Mouse (Mus musculus) urinary bladder, adult 18-20 months (tissue): ENCODE measurements at regions not wholly inside any gene's neighbourhood (a gene's known extent, or its start where the extent isn't known, plus 50 kb on each side); places are given as distances from the start of the nearest gene placed in this dataset.

Experiments used
- DNase-seq, 2 experiments: peaks; one replicate each; pipeline ENCODE4 v3.0.0; 2022; ENCODE audit warnings: low spot score in 2 of 2, mixed read lengths in 2 of 2

DNA sequence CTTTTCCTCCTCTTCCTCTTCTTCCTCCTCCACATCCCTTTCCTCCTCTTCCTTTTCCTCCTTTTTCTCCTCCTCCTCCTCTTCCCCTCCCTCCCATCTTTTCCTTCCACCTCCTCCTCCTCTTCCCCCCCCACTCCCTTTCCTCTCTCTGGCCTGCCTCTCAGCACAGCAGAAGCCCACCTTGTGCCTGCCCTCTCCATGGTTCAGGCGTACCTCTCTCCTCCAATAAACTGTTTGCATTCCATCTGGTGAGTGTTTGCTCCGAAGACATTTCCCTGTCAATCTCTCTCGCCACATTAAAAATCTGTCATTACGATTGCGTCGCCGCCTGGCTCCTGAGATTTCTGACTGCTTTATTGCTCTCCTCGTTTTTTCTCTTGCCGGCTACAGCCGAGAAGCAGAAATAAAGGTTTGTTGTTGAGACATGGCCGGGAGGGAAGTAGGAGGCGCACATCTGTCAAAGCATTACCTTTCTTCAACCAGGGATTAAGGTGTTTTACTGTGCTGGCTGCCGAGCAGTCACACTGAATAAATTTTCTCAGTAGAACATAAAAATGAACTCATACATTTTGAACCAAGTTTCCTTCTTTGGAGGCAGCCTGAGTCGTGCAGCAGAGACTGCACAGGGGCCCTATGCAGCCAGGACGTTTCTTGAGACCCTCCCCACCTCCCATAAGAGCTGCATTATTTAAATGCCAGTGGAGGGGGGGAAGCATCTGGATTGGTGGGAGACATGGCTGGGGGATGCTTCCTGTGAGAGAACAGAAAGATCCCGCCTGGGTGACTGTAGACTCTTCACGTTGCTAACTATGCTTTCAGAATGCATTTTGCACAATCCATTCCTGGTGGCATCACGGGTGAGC lies 376.3 kb upstream of the 3110018I06Rik start:
- DNase-seq, result no peak

GRCm38 (mm10) chr12:107118364-107118763 lies 370.1 kb upstream of the 3110018I06Rik start:
- DNase-seq, result no peak

- DNase-seq, result no peak
Observed at GRCm38 (mm10) chr12:107119076-107119475, 369.4 kb upstream of the 3110018I06Rik start.

DNA sequence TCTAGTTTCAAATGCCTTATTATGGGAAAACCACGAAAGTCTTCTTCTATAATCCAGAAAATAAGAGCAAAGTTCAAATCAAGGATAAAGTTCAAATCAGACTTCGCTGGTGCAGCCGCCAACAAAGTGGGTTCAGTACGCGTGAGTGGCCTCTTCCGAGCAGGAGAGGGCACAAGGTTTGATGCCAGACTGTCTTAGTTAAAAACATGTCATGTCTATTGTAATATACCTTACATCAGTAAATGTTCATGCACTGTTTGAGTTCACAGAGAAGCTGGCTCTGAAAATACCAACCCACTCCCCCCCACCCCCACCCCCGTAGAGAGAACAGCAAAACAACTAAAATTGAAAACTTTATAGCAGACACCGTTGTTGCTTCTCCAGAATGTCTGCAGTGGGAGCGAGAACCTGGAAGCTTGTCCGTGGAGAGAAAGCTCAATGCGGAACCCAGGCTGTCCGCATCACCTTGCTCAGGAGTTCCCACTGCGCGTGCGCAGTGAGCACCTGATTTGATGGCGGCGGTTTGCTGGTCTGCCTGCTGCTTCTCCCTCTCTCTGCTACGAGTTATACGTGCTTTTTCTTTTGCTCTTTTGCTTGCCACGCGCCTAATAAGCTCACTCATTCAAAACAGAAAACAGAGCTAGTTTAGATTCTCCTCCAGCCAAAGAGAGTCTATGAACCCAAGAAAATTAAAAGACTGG lies 367.8 kb upstream of the 3110018I06Rik start:
- no peak for DNase-seq

DNA sequence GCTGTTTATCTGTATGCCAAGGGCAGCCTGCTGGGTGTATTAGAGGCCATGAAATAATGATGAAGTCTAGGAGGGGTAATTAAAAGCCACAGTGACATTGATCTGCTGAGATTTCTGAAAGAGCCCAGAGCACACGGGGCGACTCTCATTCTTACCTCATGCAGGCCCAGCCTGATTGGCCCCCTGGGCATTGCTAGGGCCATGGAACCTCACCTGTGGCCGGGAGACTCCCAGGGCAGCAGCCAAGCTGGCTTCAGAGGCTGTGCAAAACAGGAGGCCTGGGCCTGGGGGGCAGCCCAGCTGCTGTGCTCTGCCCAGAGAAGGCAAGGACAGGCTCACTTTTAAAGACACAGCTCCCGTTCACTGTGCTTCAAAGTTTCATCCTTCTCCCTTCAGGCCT lies 366.4 kb upstream of the 3110018I06Rik start:
- no peak for DNase-seq

DNA sequence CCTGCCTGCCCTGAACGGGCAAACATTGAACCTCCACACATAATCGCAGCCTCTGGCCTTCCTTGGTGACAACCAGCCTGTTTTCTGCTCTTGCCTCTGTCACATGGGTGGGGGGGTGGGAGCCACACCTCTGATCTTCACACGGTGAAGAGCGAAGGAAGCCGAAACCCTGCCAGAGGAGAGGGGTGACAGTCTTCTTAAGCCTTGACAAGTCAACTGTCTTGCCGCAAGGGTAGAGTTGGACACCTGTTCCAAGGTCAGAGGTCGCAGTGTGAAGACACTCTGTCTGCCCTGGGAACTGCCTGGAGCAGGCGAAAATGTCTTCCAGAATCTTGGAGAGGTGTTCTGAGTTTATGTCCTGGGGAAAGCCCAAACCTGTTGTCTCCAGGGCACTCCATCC lies 364.8 kb upstream of the 3110018I06Rik start:
- no peak for DNase-seq

- no peak for DNase-seq
Observed at GRCm38 (mm10) chr12:107124263-107124885, 364.1 kb upstream of the 3110018I06Rik start.

DNA sequence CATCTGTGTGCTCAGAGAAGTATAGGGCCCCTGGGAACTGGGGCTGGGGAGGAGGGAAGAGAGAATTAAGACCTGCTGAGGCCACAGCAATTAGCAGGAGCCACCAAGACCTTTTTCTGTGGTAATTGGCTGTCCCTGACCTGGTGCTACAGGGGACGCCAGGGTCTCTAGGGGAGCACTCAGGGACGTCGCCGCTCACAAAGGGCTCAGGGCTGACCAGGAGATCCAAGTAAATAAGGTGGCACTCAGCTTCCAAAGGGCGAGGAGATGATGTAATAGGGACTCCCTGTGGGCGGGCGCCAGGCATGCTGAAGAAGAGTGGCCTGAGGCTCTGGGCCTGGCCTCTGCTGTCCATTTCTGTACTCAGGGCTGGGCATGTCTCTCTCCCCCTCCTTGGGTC lies 363.2 kb upstream of the 3110018I06Rik start:
- DNase-seq, result no peak

- no peak for DNase-seq
Observed at GRCm38 (mm10) chr12:107126056-107126455, 362.4 kb upstream of the 3110018I06Rik start.

DNA sequence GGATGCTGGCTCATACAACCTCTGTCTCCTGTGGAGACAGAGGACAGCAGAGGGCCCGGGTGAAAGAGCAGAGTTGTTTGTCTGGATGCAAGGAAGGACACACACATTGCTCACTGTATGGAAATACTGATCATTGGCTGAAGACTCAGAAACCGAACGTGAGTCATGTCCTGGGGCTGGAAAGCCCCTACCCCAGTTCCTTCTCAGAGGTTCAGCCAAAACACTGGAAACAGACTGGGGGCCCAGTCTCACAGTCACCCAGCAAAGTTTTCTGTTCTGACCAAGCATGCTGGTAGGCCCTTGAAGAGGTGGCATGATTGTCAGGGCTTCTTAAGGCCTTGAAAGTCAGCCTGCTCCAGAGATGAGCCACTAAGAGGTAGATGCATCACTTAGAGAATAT lies 360.8 kb upstream of the 3110018I06Rik start:
- no peak for DNase-seq

- DNase-seq, result no peak
Observed at GRCm38 (mm10) chr12:107129232-107129631, 359.2 kb upstream of the 3110018I06Rik start.

DNA sequence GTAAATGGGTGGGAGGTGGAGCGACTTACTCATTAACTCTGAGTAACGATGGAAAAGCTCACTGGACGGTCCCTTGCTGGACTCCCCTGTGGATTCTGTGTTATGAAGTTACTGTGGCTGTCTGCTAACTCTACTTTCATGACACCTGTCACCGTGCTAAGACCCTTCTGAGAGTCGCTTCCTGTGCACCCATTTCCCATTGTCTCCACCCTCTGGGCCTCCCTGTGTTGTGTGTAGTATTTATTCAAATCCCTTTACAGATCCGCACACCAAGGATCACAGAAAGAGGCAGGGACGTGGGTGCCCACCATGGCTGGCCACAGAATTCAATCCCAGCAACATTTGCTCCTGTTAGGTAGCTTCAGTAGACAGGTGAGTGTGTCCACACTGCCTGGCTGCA lies 357.1 kb upstream of the 3110018I06Rik start:
- no peak for DNase-seq

DNA sequence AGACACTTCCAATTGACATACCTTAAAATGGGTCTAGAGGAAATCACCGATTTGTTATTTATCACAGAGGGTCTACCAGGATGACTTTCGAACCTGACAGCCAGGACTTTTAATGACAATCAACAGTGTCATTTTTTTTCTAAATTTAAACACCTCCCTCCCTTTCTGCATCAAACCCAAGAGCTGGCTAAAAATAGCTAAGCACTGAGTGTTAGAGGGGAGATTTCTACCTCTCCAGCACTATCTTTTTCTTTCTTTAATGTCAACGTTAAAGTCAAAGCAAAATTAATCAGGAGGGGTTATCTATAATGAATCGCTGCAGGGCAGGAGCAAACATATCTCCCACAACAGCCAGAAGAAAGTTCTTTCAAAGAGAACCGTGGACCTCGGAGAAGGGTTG lies 356.6 kb upstream of the 3110018I06Rik start:
- DNase-seq, result no peak

- DNase-seq, result no peak
Observed at GRCm38 (mm10) chr12:107132501-107132900, 355.9 kb upstream of the 3110018I06Rik start.

- no peak for DNase-seq
Observed at GRCm38 (mm10) chr12:107134353-107134752, 354.1 kb upstream of the 3110018I06Rik start.

- no peak for DNase-seq
Observed at GRCm38 (mm10) chr12:107138677-107139400, 349.6 kb upstream of the 3110018I06Rik start.

DNA sequence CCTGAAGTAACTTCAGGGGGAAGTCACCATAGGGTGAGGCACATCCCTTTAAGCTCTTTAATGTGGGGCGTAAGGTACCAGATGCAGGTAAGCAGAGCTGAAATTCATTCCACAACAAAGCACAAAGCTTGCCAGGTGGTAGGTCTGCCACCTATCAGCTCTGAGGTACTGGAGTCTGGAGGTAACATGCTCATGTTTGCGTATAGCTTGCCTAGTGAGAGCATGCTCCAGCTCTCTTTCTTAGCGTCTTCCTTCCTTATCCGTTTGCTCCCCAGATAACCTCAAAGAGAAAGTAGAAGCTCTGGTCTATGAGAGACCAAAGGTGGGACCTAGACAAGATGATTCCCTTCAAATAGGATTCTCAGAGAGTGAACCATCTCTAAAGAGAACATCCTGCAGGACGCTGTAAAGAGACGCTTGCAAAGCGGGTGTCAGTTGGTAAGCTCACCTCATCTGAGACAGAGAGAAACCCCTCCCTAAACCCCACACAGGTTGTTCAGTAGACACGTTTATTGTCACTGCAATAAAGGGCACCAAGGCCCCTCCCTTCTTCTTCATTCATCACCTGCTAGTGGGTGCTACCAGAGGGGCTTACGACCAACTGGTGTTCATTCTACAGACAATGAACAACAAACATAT lies 347.4 kb upstream of the 3110018I06Rik start:
- no peak for DNase-seq

DNA sequence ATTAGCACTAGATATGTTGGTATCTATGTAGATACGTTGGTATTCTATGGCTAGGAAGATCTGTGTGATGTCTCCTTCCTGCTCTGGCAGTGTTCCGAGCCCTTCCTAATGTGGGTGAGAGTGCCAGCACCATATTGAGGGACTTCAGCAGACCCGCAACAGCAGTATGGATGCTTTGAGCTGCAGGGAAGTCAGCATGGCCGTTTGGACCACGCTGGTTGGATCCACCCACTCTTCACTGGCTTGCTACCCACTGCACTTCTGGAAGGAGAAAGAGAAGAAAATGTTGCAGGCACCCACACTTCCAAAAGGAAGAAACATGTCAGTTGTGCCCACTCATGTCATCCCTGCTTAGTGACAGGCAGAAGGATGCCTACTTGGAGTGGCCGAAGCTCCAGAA lies 346.2 kb upstream of the 3110018I06Rik start:
- no peak for DNase-seq

- no peak for DNase-seq
Observed at GRCm38 (mm10) chr12:107146608-107147121, 341.8 kb upstream of the 3110018I06Rik start.

GRCm38 (mm10) chr12:107148451-107148850 lies 340.0 kb upstream of the 3110018I06Rik start:
- no peak for DNase-seq

GRCm38 (mm10) chr12:107151089-107151488 lies 337.3 kb upstream of the 3110018I06Rik start:
- no peak for DNase-seq
